Mouse (Mus musculus) lung, postnatal 14 days (tissue): ENCODE results near the gene Ankrd54.
"Not testable (repeated sequence)": the region's sequence is repeated elsewhere in the genome, so short reads cannot be mapped to it uniquely, and the experiment has no call there.

Source experiments
- DNase-seq: peaks from one replicate; pipeline ENCODE4 v3.0.0; 2021

Gene Ankrd54

DNA sequence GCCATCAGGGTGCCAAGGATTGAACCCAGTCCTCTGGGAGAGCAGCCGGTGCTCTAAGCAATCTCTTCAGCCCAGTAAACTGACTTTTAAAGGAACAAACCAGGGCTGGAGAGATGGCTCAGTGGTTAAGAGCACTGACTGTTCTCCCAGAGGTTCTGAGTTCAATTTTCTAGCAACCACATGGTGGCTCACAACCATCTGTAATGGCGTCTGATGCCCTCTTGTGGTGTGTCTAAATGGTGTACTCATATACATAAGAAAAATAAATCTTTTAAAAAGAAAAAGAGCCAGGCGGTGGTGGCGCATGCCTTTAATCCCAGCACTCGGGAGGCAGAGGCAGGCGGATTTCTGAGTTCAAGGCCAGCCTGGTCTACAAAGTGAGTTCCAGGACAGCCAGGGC lies 54.9 kb downstream of the Ankrd54 start:
- not testable (repeated sequence) for DNase-seq

DNA sequence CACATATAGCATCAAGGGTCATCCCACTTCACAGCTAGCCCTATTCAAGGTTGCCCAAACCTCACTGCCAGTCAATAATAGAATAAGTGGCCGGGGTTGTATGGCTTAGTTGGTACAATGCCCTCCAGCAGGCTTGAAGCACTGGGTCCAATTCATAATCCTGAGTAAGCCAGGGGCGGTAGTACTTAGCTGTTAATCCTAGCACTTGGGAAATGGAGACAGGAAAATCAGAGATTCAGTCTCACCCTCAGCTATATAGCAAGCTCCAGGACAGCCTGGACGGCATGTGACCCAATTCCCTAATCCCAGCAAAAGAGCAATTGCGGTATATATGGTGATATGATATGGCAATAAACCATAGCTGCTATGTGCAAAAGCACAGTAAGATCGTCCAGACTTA lies 55.6 kb downstream of the Ankrd54 start:
- no peak for DNase-seq

DNA sequence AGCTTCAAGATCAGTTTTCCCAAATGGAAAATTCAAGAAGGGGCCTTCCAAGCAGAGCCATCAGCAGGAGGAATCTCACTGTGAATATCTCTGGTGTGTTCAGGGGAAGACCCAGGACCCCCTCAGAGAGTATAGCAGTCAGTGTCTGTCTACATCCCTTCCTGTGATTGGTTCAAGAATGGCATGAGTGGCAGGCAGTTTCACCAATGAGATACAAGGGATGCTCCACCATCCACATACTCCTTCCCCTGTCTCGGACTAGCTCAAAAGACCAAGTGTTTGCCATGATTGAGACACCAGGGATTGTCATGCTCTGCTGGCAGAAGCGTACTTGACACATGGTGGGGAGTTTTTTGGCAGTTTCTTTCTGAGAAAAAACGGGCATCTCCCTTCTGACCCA lies 56.1 kb downstream of the Ankrd54 start:
- DNase-seq, result no peak

DNA sequence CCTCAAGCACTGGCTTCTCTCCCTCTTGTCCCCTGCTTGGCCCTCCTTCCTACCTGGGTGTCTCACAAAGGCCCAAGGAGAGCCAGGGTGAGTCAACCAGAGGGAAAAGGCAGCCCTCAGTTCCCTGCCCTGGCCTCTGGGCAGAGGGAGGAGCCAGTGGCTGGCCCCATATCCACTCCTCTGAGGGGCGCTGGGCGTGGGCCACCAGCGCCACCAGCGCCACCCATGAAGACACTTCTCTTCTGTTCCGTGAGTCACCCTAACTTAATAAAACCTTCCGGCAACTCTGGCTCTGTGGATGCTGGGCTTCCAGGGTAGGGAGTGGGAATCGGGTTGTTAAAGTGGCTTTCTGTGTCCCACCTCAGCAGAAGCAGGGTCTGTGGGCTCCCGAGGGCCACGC lies 57.1 kb downstream of the Ankrd54 start:
- no peak for DNase-seq
